Mouse (Mus musculus): ENCODE results near the gene Elac2. TPM values are rescaled to one million over a fixed set of nuclear protein-coding genes. Genes with fewer than 3 reads are reported as not detected.

Gene Elac2
- polyA plus RNA-seq, 1 experiment from 2014 or later = 29.0 TPM

DNA sequence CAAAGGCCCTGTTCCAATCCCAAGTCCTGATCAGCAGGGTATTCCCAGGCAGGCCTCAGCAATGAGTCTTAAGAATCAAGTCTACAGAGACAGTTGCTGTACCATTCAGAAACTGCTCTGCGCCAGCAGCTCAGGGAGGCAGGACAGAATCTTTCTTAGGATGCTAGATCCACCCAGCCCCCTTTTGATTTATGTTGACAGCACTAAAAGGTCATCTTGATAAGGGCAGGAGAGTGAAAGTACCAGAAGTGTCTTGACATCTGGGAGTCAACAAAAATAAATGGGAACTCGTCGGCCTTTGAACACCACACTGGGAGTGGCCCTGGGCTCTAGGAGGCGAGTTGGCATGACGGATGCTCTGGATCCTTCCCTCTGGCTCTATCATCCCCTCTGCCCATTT is 24.8 kb downstream of the Elac2 start:
- H3K4me2 ChIP-seq (replicated peaks; ENCODE audit: low read depth, low read length) = no peak overlapping the region
- no peaks in the 10 kb centered on the region for H3K9me3 ChIP-seq (ENCODE audit: control insufficient read depth, low read length)
- no peak overlapping the region for H3K27ac ChIP-seq (ENCODE audit: low read depth, low read length)
- no peaks in the 10 kb centered on the region for H3K27me3 ChIP-seq (ENCODE audit: control insufficient read depth, insufficient read depth, low read length)
- H3K9ac ChIP-seq (ENCODE audit: low read depth, low read length) = no peak overlapping the region
- peaks cover 6% of the 10 kb centered on the region; the same call in 1 of the 2 replicates for H3K36me3 ChIP-seq (ENCODE audit: control insufficient read depth, insufficient read depth, low read length)
- H3K4me3 ChIP-seq (ENCODE audit: low read depth, low read length) = no peak overlapping the region
- H3K4me1 ChIP-seq (replicated peaks; ENCODE audit: control insufficient read depth, insufficient read depth, low read length) = no peaks in the 10 kb centered on the region
- no peak for ATAC-seq (ENCODE audit: low FRiP score)
- no peak for DNase-seq (ENCODE audit: low spot score)
- WGBS = 90% methylated on average over 5 of the region's 5 CpGs

GRCm38 (mm10) chr11:65004836-65005235 is 26.0 kb downstream of the Elac2 start:
- Histone ChIP-seq H3K9me3 (ENCODE audit: control insufficient read depth, low read length) (no peaks in the 10 kb centered on the region), H3K27ac (ENCODE audit: low read depth, low read length) (no peak overlapping the region), H3K4me3 (ENCODE audit: low read depth, low read length) (no peak overlapping the region), H3K27me3 (ENCODE audit: control insufficient read depth, insufficient read depth, low read length) (no peaks in the 10 kb centered on the region), H3K9ac (ENCODE audit: low read depth, low read length) (no peak overlapping the region), H3K4me1 (replicated peaks; ENCODE audit: control insufficient read depth, insufficient read depth, low read length) (no peaks in the 10 kb centered on the region), H3K4me2 (replicated peaks; ENCODE audit: low read depth, low read length) (no peak overlapping the region), H3K36me3 (ENCODE audit: control insufficient read depth, insufficient read depth, low read length) (0 out of 2 replicates have a peak, but pooled peaks cover 3% of the 10 kb centered on the region)
- ATAC-seq (ENCODE audit: low FRiP score) = no peak
- 96% methylated on average over 3 of the region's 3 CpGs for WGBS
- no peak for DNase-seq (ENCODE audit: low spot score)

GRCm38 (mm10) chr11:65006047-65006446 is 27.2 kb downstream of the Elac2 start:
- DNase-seq (ENCODE audit: low spot score) = no peak
- 95% methylated on average over 4 of the region's 4 CpGs for WGBS

DNA sequence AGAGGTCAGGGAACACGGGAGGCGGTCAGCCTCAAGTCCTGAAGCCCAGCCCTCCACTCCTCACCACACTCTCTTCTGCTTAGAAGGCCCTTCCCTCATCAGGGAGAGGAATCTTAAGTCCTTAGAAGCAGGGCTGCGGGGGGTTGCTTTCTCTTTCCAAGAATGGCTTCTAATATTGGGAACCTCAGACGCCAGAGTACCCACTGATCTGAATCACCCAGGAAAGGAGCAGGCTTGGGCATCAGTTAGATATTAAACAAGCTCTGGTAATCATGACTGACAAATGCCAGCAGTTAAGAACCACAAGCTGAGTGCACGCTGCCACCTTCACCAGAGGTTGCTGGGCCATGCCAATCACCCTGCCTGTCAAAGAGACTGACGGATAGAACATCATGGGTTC is 35.1 kb downstream of the Elac2 start:
- H3K27ac ChIP-seq (ENCODE audit: low read depth, low read length) = no peak overlapping the region
- ATAC-seq (ENCODE audit: low FRiP score) = no peak
- no peak overlapping the region for H3K9ac ChIP-seq (ENCODE audit: low read depth, low read length)
- no peaks in the 10 kb centered on the region for H3K9me3 ChIP-seq (ENCODE audit: control insufficient read depth, low read length)
- no peaks in the 10 kb centered on the region for H3K27me3 ChIP-seq (ENCODE audit: control insufficient read depth, insufficient read depth, low read length)
- no peaks in the 10 kb centered on the region for H3K36me3 ChIP-seq (ENCODE audit: control insufficient read depth, insufficient read depth, low read length)
- H3K4me2 ChIP-seq (replicated peaks; ENCODE audit: low read depth, low read length) = no peak overlapping the region
- no peaks in the 10 kb centered on the region for H3K4me1 ChIP-seq (replicated peaks; ENCODE audit: control insufficient read depth, insufficient read depth, low read length)
- no peak for DNase-seq (ENCODE audit: low spot score)
- H3K4me3 ChIP-seq (ENCODE audit: low read depth, low read length) = no peak overlapping the region
- WGBS = 76% methylated on average over 6 of the region's 6 CpGs

More at GRCm38 (mm10) chr11:65006047-65006446, 27.2 kb downstream of the Elac2 start:
- Histone ChIP-seq H3K9me3 (ENCODE audit: control insufficient read depth, low read length) (no peaks in the 10 kb centered on the region), H3K36me3 (ENCODE audit: control insufficient read depth, insufficient read depth, low read length) (0 out of 2 replicates have a peak, but pooled peaks cover 3% of the 10 kb centered on the region), H3K27ac (ENCODE audit: low read depth, low read length) (no peak overlapping the region), H3K27me3 (ENCODE audit: control insufficient read depth, insufficient read depth, low read length) (no peaks in the 10 kb centered on the region), H3K4me1 (replicated peaks; ENCODE audit: control insufficient read depth, insufficient read depth, low read length) (no peaks in the 10 kb centered on the region), H3K4me3 (ENCODE audit: low read depth, low read length) (no peak overlapping the region), H3K4me2 (replicated peaks; ENCODE audit: low read depth, low read length) (no peak overlapping the region), H3K9ac (ENCODE audit: low read depth, low read length) (no peak overlapping the region)
- no peak for ATAC-seq (ENCODE audit: low FRiP score)

- no peaks in the 10 kb centered on the region for H3K9me3 ChIP-seq (ENCODE audit: control insufficient read depth, low read length)
- no peak overlapping the region for H3K4me3 ChIP-seq (ENCODE audit: low read depth, low read length)
- H3K4me1 ChIP-seq (replicated peaks; ENCODE audit: control insufficient read depth, insufficient read depth, low read length) = no peaks in the 10 kb centered on the region
- H3K27me3 ChIP-seq (ENCODE audit: control insufficient read depth, insufficient read depth, low read length) = no peaks in the 10 kb centered on the region
- no peak overlapping the region for H3K9ac ChIP-seq (ENCODE audit: low read depth, low read length)
- ATAC-seq (ENCODE audit: low FRiP score) = no peak
- H3K27ac ChIP-seq (ENCODE audit: low read depth, low read length) = no peak overlapping the region
- H3K4me2 ChIP-seq (replicated peaks; ENCODE audit: low read depth, low read length) = no peak overlapping the region
- DNase-seq (ENCODE audit: low spot score) = no peak
- WGBS = 84% methylated on average over 1 of the region's 1 CpGs
- H3K36me3 ChIP-seq (ENCODE audit: control insufficient read depth, insufficient read depth, low read length) = no peaks in the 10 kb centered on the region
Measured at GRCm38 (mm10) chr11:65016754-65017153, 37.9 kb downstream of the Elac2 start.

- Histone ChIP-seq H3K4me1 (replicated peaks; ENCODE audit: control insufficient read depth, insufficient read depth, low read length) (no peaks in the 10 kb centered on the region), H3K27me3 (ENCODE audit: control insufficient read depth, insufficient read depth, low read length) (no peaks in the 10 kb centered on the region), H3K9me3 (ENCODE audit: control insufficient read depth, low read length) (no peaks in the 10 kb centered on the region), H3K4me2 (replicated peaks; ENCODE audit: low read depth, low read length) (no peak overlapping the region), H3K27ac (ENCODE audit: low read depth, low read length) (no peak overlapping the region), H3K4me3 (ENCODE audit: low read depth, low read length) (no peak overlapping the region), H3K36me3 (ENCODE audit: control insufficient read depth, insufficient read depth, low read length) (no peaks in the 10 kb centered on the region), H3K9ac (ENCODE audit: low read depth, low read length) (no peak overlapping the region)
- ATAC-seq (ENCODE audit: low FRiP score) (no peak), DNase-seq (ENCODE audit: low spot score) (no peak)
- 89% methylated on average over 4 of the region's 4 CpGs for WGBS
Measured at GRCm38 (mm10) chr11:65020744-65021143, 41.9 kb downstream of the Elac2 start.

DNA sequence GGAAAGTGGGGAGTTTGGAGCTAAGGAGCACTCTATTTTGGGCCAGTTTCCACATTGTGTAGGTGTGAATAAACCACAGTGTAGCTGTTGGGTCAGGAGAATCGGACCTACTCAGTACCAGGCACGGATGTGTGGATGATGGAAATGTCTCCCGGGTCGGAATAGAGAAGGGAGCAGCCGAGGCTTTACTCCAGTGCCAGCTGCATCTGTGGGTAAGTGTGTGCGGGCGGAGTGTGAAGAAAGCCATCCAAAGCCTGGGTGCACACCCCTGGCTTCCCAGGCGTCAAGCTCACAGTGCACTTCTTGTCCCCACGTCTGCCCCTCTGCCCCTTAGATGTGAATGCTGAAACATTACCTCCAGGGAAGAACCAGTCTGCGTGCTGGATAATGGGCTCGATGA is 43.9 kb downstream of the Elac2 start:
- WGBS = 98% methylated on average over 11 of the region's 11 CpGs
- H3K4me3 ChIP-seq (ENCODE audit: low read depth, low read length) = no peak overlapping the region
- ATAC-seq (ENCODE audit: low FRiP score) (no peak), DNase-seq (ENCODE audit: low spot score) (no peak)
- H3K36me3 ChIP-seq (ENCODE audit: control insufficient read depth, insufficient read depth, low read length) = no peaks in the 10 kb centered on the region
- no peaks in the 10 kb centered on the region for H3K9me3 ChIP-seq (ENCODE audit: control insufficient read depth, low read length)
- H3K4me2 ChIP-seq (replicated peaks; ENCODE audit: low read depth, low read length) = no peak overlapping the region
- H3K4me1 ChIP-seq (replicated peaks; ENCODE audit: control insufficient read depth, insufficient read depth, low read length) = no peaks in the 10 kb centered on the region
- no peak overlapping the region for H3K9ac ChIP-seq (ENCODE audit: low read depth, low read length)
- H3K27me3 ChIP-seq (ENCODE audit: control insufficient read depth, insufficient read depth, low read length) = no peaks in the 10 kb centered on the region
- no peak overlapping the region for H3K27ac ChIP-seq (ENCODE audit: low read depth, low read length)

DNA sequence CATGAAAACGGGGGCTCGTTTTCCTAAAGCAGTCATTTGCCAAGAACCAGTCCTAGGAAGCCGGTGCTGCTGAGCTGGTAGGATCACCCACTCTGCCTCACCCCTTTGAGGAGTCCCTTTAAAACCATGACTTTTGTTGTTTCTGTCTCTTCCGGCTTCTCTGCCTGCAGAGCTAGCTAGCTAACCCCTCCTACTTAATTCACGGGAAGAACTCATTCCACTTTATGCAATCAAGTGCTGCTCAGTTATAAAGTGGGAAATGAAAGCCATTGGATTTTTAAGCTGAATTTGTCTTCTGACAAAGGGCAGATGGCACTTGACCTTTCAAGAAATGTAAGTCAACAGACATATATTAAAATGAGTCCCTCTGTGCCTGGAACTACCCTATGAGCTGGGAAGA is 49.2 kb downstream of the Elac2 start:
- H3K4me1 ChIP-seq (replicated peaks; ENCODE audit: control insufficient read depth, insufficient read depth, low read length) = no peaks in the 10 kb centered on the region
- no peak overlapping the region for H3K9ac ChIP-seq (ENCODE audit: low read depth, low read length)
- no peak overlapping the region for H3K27ac ChIP-seq (ENCODE audit: low read depth, low read length)
- H3K4me3 ChIP-seq (ENCODE audit: low read depth, low read length) = no peak overlapping the region
- H3K27me3 ChIP-seq (ENCODE audit: control insufficient read depth, insufficient read depth, low read length) = no peaks in the 10 kb centered on the region
- H3K36me3 ChIP-seq (ENCODE audit: control insufficient read depth, insufficient read depth, low read length) = no peaks in the 10 kb centered on the region
- no peaks in the 10 kb centered on the region for H3K9me3 ChIP-seq (ENCODE audit: control insufficient read depth, low read length)
- ATAC-seq (ENCODE audit: low FRiP score) (no peak), DNase-seq (ENCODE audit: low spot score) (no peak)
- WGBS = 85% methylated on average over 5 of the region's 5 CpGs
- no peak overlapping the region for H3K4me2 ChIP-seq (replicated peaks; ENCODE audit: low read depth, low read length)

GRCm38 (mm10) chr11:65030201-65030600 is 51.4 kb downstream of the Elac2 start:
- no peak for DNase-seq (ENCODE audit: low spot score)

More at GRCm38 (mm10) chr11:65030201-65030600, 51.4 kb downstream of the Elac2 start:
- Histone ChIP-seq H3K4me2 (replicated peaks; ENCODE audit: low read depth, low read length) (no peak overlapping the region), H3K36me3 (ENCODE audit: control insufficient read depth, insufficient read depth, low read length) (no peaks in the 10 kb centered on the region), H3K9ac (ENCODE audit: low read depth, low read length) (no peak overlapping the region), H3K9me3 (ENCODE audit: control insufficient read depth, low read length) (no peaks in the 10 kb centered on the region), H3K27ac (ENCODE audit: low read depth, low read length) (no peak overlapping the region), H3K27me3 (ENCODE audit: control insufficient read depth, insufficient read depth, low read length) (no peaks in the 10 kb centered on the region), H3K4me1 (replicated peaks; ENCODE audit: control insufficient read depth, insufficient read depth, low read length) (no peaks in the 10 kb centered on the region), H3K4me3 (ENCODE audit: low read depth, low read length) (no peak overlapping the region)
- WGBS = 86% methylated on average over 1 of the region's 1 CpGs
- ATAC-seq (ENCODE audit: low FRiP score) = no peak
